Mouse (Mus musculus): ENCODE results near the gene Psg29.

The Psg29 gene

GRCm38 (mm10) chr7:17203177-17203576 is at the start of gene Psg29:
Psg29 (plus strand) TSS chr7:17203477.
- no peak for DNase-seq (ENCODE audit: low read depth, low spot score)

- DNase-seq (ENCODE audit: low read depth, low spot score), result peak; percentile 18
Measured at GRCm38 (mm10) chr7:17155634-17156033, 47.6 kb upstream of the Psg29 start.

GRCm38 (mm10) chr7:17156885-17157677 is 46.2 kb upstream of the Psg29 start:
- no peak for DNase-seq (ENCODE audit: low read depth, low spot score)

GRCm38 (mm10) chr7:17159011-17159410 is 44.3 kb upstream of the Psg29 start:
- no peak for DNase-seq (ENCODE audit: low read depth, low spot score)

GRCm38 (mm10) chr7:17171827-17172226 is 31.4 kb upstream of the Psg29 start:
- no peak for DNase-seq (ENCODE audit: low read depth, low spot score)

GRCm38 (mm10) chr7:17205530-17206184 is 2.4 kb downstream of the Psg29 start:
- DNase-seq (ENCODE audit: low read depth, low spot score), result no peak
